Mouse (Mus musculus) heart, embryonic 10.5 days (tissue): ENCODE measurements at regions not wholly inside any gene's neighbourhood (a gene's known extent, or its start where the extent isn't known, plus 50 kb on each side); places are given as distances from the start of the nearest gene placed in this dataset.

ENCODE experiments used
- DNase-seq: peaks from one replicate; pipeline ENCODE4 v3.0.0-alpha.2; 2017; ENCODE audit warnings: low spot score
- H3K27ac ChIP-seq: fragments of 300-500 bp; sonication (generic); 2 replicates; pipeline ENCODE4 v1.5.1; 2016; ENCODE audit warnings: mild to moderate bottlenecking
- H3K27me3 ChIP-seq: fragments of 300-500 bp; sonication (generic); 2 replicates; pipeline ENCODE4 v1.6.1; 2016; ENCODE audit warnings: mild to moderate bottlenecking; ENCODE audit not compliant: poor library complexity, insufficient read depth, severe bottlenecking
- H3K36me3 ChIP-seq: fragments of 300-500 bp; sonication (generic); 2 replicates; pipeline ENCODE4 v1.6.1; 2016; ENCODE audit warnings: mild to moderate bottlenecking, moderate library complexity
- H3K4me1 ChIP-seq: fragments of 300-500 bp; sonication (generic); 2 replicates; pipeline ENCODE4 v1.6.1; 2016; ENCODE audit warnings: mild to moderate bottlenecking
- H3K4me3 ChIP-seq: fragments of 300-500 bp; sonication (generic); 2 replicates; pipeline ENCODE4 v1.5.1; 2016; ENCODE audit warnings: mild to moderate bottlenecking, moderate library complexity
- H3K9me3 ChIP-seq: fragments of 300-500 bp; sonication (generic); 2 replicates; pipeline ENCODE4 v1.6.1; 2016; ENCODE audit warnings: mild to moderate bottlenecking, moderate library complexity
- WGBS: fragments of 180-500 bp; shearing (Covaris S2); methylation state at CpG from one replicate; pipeline ENCODE4 v1.1.7; 2016; 5-methylcytosine and 5-hydroxymethylcytosine counted together

GRCm38 (mm10) chr10:122576171-122577063 lies 102.1 kb upstream of the Ppm1h start:
- peaks cover 4% of the 10 kb centered on the region; the same call in 1 of the 2 replicates for H3K27me3 ChIP-seq
- H3K9me3 ChIP-seq, result no peaks in the 10 kb centered on the region
- no peak for DNase-seq
- no peak overlapping the region for H3K27ac ChIP-seq
- H3K4me3 ChIP-seq, result no peak overlapping the region
- WGBS, result 89% methylated on average over 8 of the region's 8 CpGs
- H3K36me3 ChIP-seq, result no peaks in the 10 kb centered on the region
- H3K4me1 ChIP-seq, result peaks cover 8% of the 10 kb centered on the region; the same call in 1 of the 2 replicates

GRCm38 (mm10) chr10:122578209-122579001 lies 100.2 kb upstream of the Ppm1h start:
- Histone ChIP-seq H3K4me1 (peaks cover 8% of the 10 kb centered on the region; the same call in 1 of the 2 replicates), H3K9me3 (no peaks in the 10 kb centered on the region), H3K27ac (no peak overlapping the region), H3K36me3 (no peaks in the 10 kb centered on the region), H3K27me3 (peaks cover 4% of the 10 kb centered on the region; the same call in 1 of the 2 replicates), H3K4me3 (no peak overlapping the region)
- WGBS, result 51% methylated on average over 24 of the region's 24 CpGs
- DNase-seq, result no peak

GRCm38 (mm10) chr10:122581096-122581495 lies 97.5 kb upstream of the Ppm1h start:
- H3K27me3 ChIP-seq, result peaks cover 4% of the 10 kb centered on the region; the same call in 1 of the 2 replicates
- no peak overlapping the region for H3K27ac ChIP-seq
- H3K36me3 ChIP-seq, result no peaks in the 10 kb centered on the region
- no peaks in the 10 kb centered on the region for H3K9me3 ChIP-seq
- no peak for DNase-seq
- H3K4me1 ChIP-seq, result no peaks in the 10 kb centered on the region
- H3K4me3 ChIP-seq, result no peak overlapping the region
- 74% methylated on average over 7 of the region's 7 CpGs for WGBS

- WGBS, result 75% methylated on average over 3 of the region's 3 CpGs
- Histone ChIP-seq H3K4me3 (no peak overlapping the region), H3K27me3 (no peaks in the 10 kb centered on the region), H3K36me3 (no peaks in the 10 kb centered on the region), H3K9me3 (no peaks in the 10 kb centered on the region), H3K27ac (no peak overlapping the region), H3K4me1 (no peaks in the 10 kb centered on the region)
- DNase-seq, result no peak
Observed at GRCm38 (mm10) chr10:122587541-122587940, 91.0 kb upstream of the Ppm1h start.

- Histone ChIP-seq H3K36me3 (no peaks in the 10 kb centered on the region), H3K4me3 (no peak overlapping the region), H3K27ac (no peak overlapping the region), H3K27me3 (no peaks in the 10 kb centered on the region), H3K9me3 (no peaks in the 10 kb centered on the region), H3K4me1 (0 out of 2 replicates have a peak, but pooled peaks cover 4% of the 10 kb centered on the region)
- DNase-seq, result no peak
- WGBS, result 93% methylated on average over 2 of the region's 2 CpGs
Observed at GRCm38 (mm10) chr10:122599511-122599910, 79.1 kb upstream of the Ppm1h start.

GRCm38 (mm10) chr10:122602394-122602793 lies 76.2 kb upstream of the Ppm1h start:
- H3K4me1 ChIP-seq, result 0 out of 2 replicates have a peak, but pooled peaks cover 4% of the 10 kb centered on the region
- H3K4me3 ChIP-seq, result no peak overlapping the region
- no peaks in the 10 kb centered on the region for H3K27me3 ChIP-seq
- no peaks in the 10 kb centered on the region for H3K36me3 ChIP-seq
- no peak overlapping the region for H3K27ac ChIP-seq
- H3K9me3 ChIP-seq, result no peaks in the 10 kb centered on the region
- no peak for DNase-seq
- WGBS, result 34% methylated on average over 6 of the region's 6 CpGs

- 0 out of 2 replicates have a peak, but pooled peaks cover 4% of the 10 kb centered on the region for H3K4me1 ChIP-seq
- no peak overlapping the region for H3K27ac ChIP-seq
- no peak for DNase-seq
- no peak overlapping the region for H3K4me3 ChIP-seq
- no peaks in the 10 kb centered on the region for H3K9me3 ChIP-seq
- H3K27me3 ChIP-seq, result no peaks in the 10 kb centered on the region
- H3K36me3 ChIP-seq, result no peaks in the 10 kb centered on the region
- WGBS, result 74% methylated on average over 1 of the region's 1 CpGs
Observed at GRCm38 (mm10) chr10:122603960-122604359, 74.6 kb upstream of the Ppm1h start.

- 82% methylated on average over 2 of the region's 2 CpGs for WGBS
- H3K4me1 ChIP-seq, result 0 out of 2 replicates have a peak, but pooled peaks cover 6% of the 10 kb centered on the region
- H3K36me3 ChIP-seq, result no peaks in the 10 kb centered on the region
- no peak overlapping the region for H3K27ac ChIP-seq
- DNase-seq, result no peak
- no peaks in the 10 kb centered on the region for H3K27me3 ChIP-seq
- no peak overlapping the region for H3K4me3 ChIP-seq
- H3K9me3 ChIP-seq, result no peaks in the 10 kb centered on the region
Observed at GRCm38 (mm10) chr10:122613281-122613680, 65.3 kb upstream of the Ppm1h start.

GRCm38 (mm10) chr10:122613891-122614290 lies 64.7 kb upstream of the Ppm1h start:
- H3K36me3 ChIP-seq, result no peaks in the 10 kb centered on the region
- no peak for DNase-seq
- no peak overlapping the region for H3K27ac ChIP-seq
- 74% methylated on average over 2 of the region's 2 CpGs for WGBS
- H3K4me3 ChIP-seq, result no peak overlapping the region
- 0 out of 2 replicates have a peak, but pooled peaks cover 6% of the 10 kb centered on the region for H3K4me1 ChIP-seq
- no peaks in the 10 kb centered on the region for H3K9me3 ChIP-seq
- H3K27me3 ChIP-seq, result no peaks in the 10 kb centered on the region

GRCm38 (mm10) chr10:122614720-122615119 lies 63.8 kb upstream of the Ppm1h start:
- Histone ChIP-seq H3K27me3 (no peaks in the 10 kb centered on the region), H3K27ac (no peak overlapping the region), H3K36me3 (no peaks in the 10 kb centered on the region), H3K4me3 (no peak overlapping the region), H3K4me1 (0 out of 2 replicates have a peak, but pooled peaks cover 6% of the 10 kb centered on the region), H3K9me3 (no peaks in the 10 kb centered on the region)
- DNase-seq, result no peak
- WGBS, result 52% methylated on average over 3 of the region's 3 CpGs

- Histone ChIP-seq H3K36me3 (no peaks in the 10 kb centered on the region), H3K9me3 (no peaks in the 10 kb centered on the region), H3K4me3 (no peak overlapping the region), H3K4me1 (0 out of 2 replicates have a peak, but pooled peaks cover 6% of the 10 kb centered on the region), H3K27ac (no peak overlapping the region), H3K27me3 (no peaks in the 10 kb centered on the region)
- WGBS, result 92% methylated on average over 12 of the region's 12 CpGs
- no peak for DNase-seq
Observed at GRCm38 (mm10) chr10:122615658-122616057, 62.9 kb upstream of the Ppm1h start.

GRCm38 (mm10) chr10:122616385-122616784 lies 62.2 kb upstream of the Ppm1h start:
- no peaks in the 10 kb centered on the region for H3K9me3 ChIP-seq
- no peaks in the 10 kb centered on the region for H3K36me3 ChIP-seq
- WGBS, result 82% methylated on average over 6 of the region's 6 CpGs
- no peaks in the 10 kb centered on the region for H3K27me3 ChIP-seq
- H3K4me3 ChIP-seq, result no peak overlapping the region
- no peak for DNase-seq
- H3K4me1 ChIP-seq, result 0 out of 2 replicates have a peak, but pooled peaks cover 6% of the 10 kb centered on the region
- H3K27ac ChIP-seq, result no peak overlapping the region

GRCm38 (mm10) chr10:122618854-122619253 lies 59.7 kb upstream of the Ppm1h start:
- 74% methylated on average over 3 of the region's 3 CpGs for WGBS
- H3K9me3 ChIP-seq, result no peaks in the 10 kb centered on the region

More at GRCm38 (mm10) chr10:122618854-122619253, 59.7 kb upstream of the Ppm1h start:
- Histone ChIP-seq H3K27me3 (no peaks in the 10 kb centered on the region), H3K36me3 (no peaks in the 10 kb centered on the region), H3K27ac (no peak overlapping the region), H3K4me3 (no peak overlapping the region), H3K4me1 (0 out of 2 replicates have a peak, but pooled peaks cover 6% of the 10 kb centered on the region)
- no peak for DNase-seq
